In genomic region chr19:57508261-57508788, GRCm38 (mm10) we compare ENCODE assay signal across 15 mouse cellular contexts.
"Had no signal": no experiment of that assay in that cellular context is flagged by ENCODE, and none has a peak within 500 bp of the region (broad histone marks: within the 10 kb centered on the region; RNA-seq: fewer than 3 reads in every experiment).

No protein-coding gene starts in this region.

- H3K27me3 ChIP-seq: limb, embryonic 15.5 days; liver, embryonic 12.5 days; neural tube, embryonic 15.5 days had no signal

- H3K36me3 ChIP-seq: limb, embryonic 15.5 days; liver, embryonic 12.5 days; midbrain, embryonic 10.5 days; neural tube, embryonic 15.5 days had no signal

- H3K4me1 ChIP-seq: liver, embryonic 12.5 days had no signal

- H3K4me3 ChIP-seq: limb, embryonic 15.5 days; liver, embryonic 12.5 days; midbrain, embryonic 10.5 days; myocyte; neural tube, embryonic 15.5 days had no signal

- H3K27ac ChIP-seq: limb, embryonic 15.5 days; liver, embryonic 12.5 days; neural tube, embryonic 15.5 days had no signal

- DNase-seq: kidney, adult 18-20 months; kidney, postnatal 36 days; layer of hippocampus, adult 9-11 months; layer of hippocampus, postnatal 36 days; lung, postnatal 14 days; midbrain, embryonic 14.5 days; right cerebral cortex, adult 18-20 months; right cerebral cortex, postnatal 25 days; thymus, postnatal 36 days had no signal

- H3K4me2 ChIP-seq: limb, embryonic 15.5 days; liver, embryonic 12.5 days; neural tube, embryonic 15.5 days had no signal

- ATAC-seq: hindbrain, embryonic 16.5 days; liver, embryonic 12.5 days had no signal

- H3K9me3 ChIP-seq: limb, embryonic 15.5 days; liver, embryonic 12.5 days; midbrain, embryonic 10.5 days; neural tube, embryonic 15.5 days had no signal

- H3K9ac ChIP-seq: limb, embryonic 15.5 days; liver, embryonic 12.5 days; neural tube, embryonic 15.5 days had no signal
